Mouse (Mus musculus) neural tube, embryonic 12.5 days (tissue): ENCODE data around the gene Thap7. TPM values are rescaled to one million over a fixed set of nuclear protein-coding genes. Genes with fewer than 3 reads are reported as not detected.

Source experiments
- ATAC-seq: fragments of 200-750 bp; cut with Nextera tagmentation; 2 replicates; pipeline ENCODE4 v1.8.0; 2017; ENCODE audit warnings: low read depth, mild to moderate bottlenecking, moderate TSS enrichment, moderate library complexity; ENCODE audit not compliant: low FRiP score
- H3K27ac ChIP-seq: fragments of 300-500 bp; sonication (generic); 2 replicates; pipeline ENCODE4 v1.5.1; 2016
- H3K27me3 ChIP-seq: fragments of 300-500 bp; sonication (generic); replicated peaks from 2 replicates; pipeline ENCODE4 v1.6.1; 2016; ENCODE audit warnings: mild to moderate bottlenecking
- H3K36me3 ChIP-seq: fragments of 300-500 bp; sonication (generic); 2 replicates; pipeline ENCODE4 v1.6.1; 2016; ENCODE audit warnings: mild to moderate bottlenecking
- H3K4me1 ChIP-seq: fragments of 300-500 bp; sonication (generic); 2 replicates; pipeline ENCODE4 v1.6.1; 2016
- H3K4me2 ChIP-seq: fragments of 300-500 bp; sonication (generic); replicated peaks from 2 replicates; pipeline ENCODE4 v1.6.1; 2016; ENCODE audit warnings: mild to moderate bottlenecking
- H3K4me3 ChIP-seq: fragments of 300-500 bp; sonication (generic); 2 replicates; pipeline ENCODE4 v1.5.1; 2016
- H3K9ac ChIP-seq: fragments of 300-500 bp; sonication (generic); 2 replicates; pipeline ENCODE4 v1.6.1; 2016; ENCODE audit warnings: mild to moderate bottlenecking
- H3K9me3 ChIP-seq: fragments of 300-500 bp; sonication (generic); 2 replicates; pipeline ENCODE4 v1.6.1; 2016; ENCODE audit warnings: mild to moderate bottlenecking
- WGBS: fragments of 180-500 bp; shearing (Covaris S2); methylation state at CpG from one replicate; pipeline ENCODE4 v1.1.7; 2016; 5-methylcytosine and 5-hydroxymethylcytosine counted together
- polyA plus RNA-seq: library from polyadenylated mRNA; unstranded; fragments of >200 nt; fragmentation: Nextera tagmentation; extraction: Ambion mirVana; gene quantifications from 2 replicates; pipeline ENCODE4 v1.2.1, GENCODE M21; 2016

Gene Thap7
- polyA plus RNA-seq, 1 experiment from 2014 or later = 62.7 TPM

- ATAC-seq = peak; percentile 85
- Histone ChIP-seq H3K36me3 (no peaks in the 10 kb centered on the region), H3K9me3 (no peaks in the 10 kb centered on the region), H3K4me2 (peak overlapping the region; percentile 27; the same call in 1 of the 2 replicates), H3K4me3 (no peak overlapping the region), H3K27me3 (no peaks in the 10 kb centered on the region), H3K4me1 (peaks cover 12% of the 10 kb centered on the region), H3K9ac (no peak overlapping the region), H3K27ac (no peak overlapping the region)
- WGBS = 20% methylated on average over 10 of the region's 10 CpGs
Measured at GRCm38 (mm10) chr16:17499249-17499883, 31.6 kb downstream of the Thap7 start.

GRCm38 (mm10) chr16:17496499-17497305, 34.2 kb downstream of the Thap7 start:
- Histone ChIP-seq H3K9ac (no peak overlapping the region), H3K4me3 (no peak overlapping the region), H3K27me3 (no peaks in the 10 kb centered on the region), H3K4me2 (no peak overlapping the region), H3K27ac (no peak overlapping the region), H3K4me1 (peaks cover 12% of the 10 kb centered on the region), H3K9me3 (no peaks in the 10 kb centered on the region), H3K36me3 (no peaks in the 10 kb centered on the region)
- no peak for ATAC-seq
- WGBS = 76% methylated on average over 2 of the region's 2 CpGs

- 0 out of 2 replicates have a peak, but pooled peaks cover 4% of the 10 kb centered on the region for H3K36me3 ChIP-seq
- H3K9ac ChIP-seq = no peak overlapping the region
- H3K4me1 ChIP-seq = peaks cover 15% of the 10 kb centered on the region; the same call in 1 of the 2 replicates
- no peak overlapping the region for H3K27ac ChIP-seq
- WGBS = 70% methylated on average over 5 of the region's 5 CpGs
- no peak overlapping the region for H3K4me2 ChIP-seq
- no peaks in the 10 kb centered on the region for H3K9me3 ChIP-seq
- no peak overlapping the region for H3K4me3 ChIP-seq
- ATAC-seq = no peak
- peaks cover 20% of the 10 kb centered on the region for H3K27me3 ChIP-seq
Measured at GRCm38 (mm10) chr16:17491896-17492561, 38.9 kb downstream of the Thap7 start.

DNA sequence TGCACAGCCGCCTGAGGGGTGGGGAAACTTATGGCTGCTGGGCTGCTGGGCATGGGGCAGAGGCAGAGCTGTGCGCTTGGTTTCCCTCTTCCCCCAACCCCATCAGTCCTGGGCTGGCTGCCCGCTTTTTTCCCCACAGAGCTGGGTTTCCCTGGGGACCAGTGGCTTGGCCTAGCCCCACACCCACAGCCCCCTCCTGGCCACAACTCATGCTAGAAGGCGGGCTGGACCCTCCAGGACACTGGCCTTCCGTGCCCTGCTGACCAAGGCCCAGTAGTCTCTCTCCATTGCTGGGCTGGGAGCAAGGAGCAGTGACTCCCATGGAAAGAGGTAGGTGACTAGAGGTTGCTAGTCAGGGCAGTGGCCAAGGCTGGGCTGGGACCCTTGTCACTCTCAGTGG, 39.8 kb downstream of the Thap7 start:
- Histone ChIP-seq H3K27ac (no peak overlapping the region), H3K36me3 (peaks cover 8% of the 10 kb centered on the region; the same call in 1 of the 2 replicates), H3K4me1 (peaks cover 14% of the 10 kb centered on the region; the same call in 1 of the 2 replicates), H3K4me2 (no peak overlapping the region), H3K27me3 (peaks cover 20% of the 10 kb centered on the region), H3K4me3 (no peak overlapping the region), H3K9ac (no peak overlapping the region), H3K9me3 (no peaks in the 10 kb centered on the region)
- 87% methylated on average over 5 of the region's 5 CpGs for WGBS
- no peak for ATAC-seq

DNA sequence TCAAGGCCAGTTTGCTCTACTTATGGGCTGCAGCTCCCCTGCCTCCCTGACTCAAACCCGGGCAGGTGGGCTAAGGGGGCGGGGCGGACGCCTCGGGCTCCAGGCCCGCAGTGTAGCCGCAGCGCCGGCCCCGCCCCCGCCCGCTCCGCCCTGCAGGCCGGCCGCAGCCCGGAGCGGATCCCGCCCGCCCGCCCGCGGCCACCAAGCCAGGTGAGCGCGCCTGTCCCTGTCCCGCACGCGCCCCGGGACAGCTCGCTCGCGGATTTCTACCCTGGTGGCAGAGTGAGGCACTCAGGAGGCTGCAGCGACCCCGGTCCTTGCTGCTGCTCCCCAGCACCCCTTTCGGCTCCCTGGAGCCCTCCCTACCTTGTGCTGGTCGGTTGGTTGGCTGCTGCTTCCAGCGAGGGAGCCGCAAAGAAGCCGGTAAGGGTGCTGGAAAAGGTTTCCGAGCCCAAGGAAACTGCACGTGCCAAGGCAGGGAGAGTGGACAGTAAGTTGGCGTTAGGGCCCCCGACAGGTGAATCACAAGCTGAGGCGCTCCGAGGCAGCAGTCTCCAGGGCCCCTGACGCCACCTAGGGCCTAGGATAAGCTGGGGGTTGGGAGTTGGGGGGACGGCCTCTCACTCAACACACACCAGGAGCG, 41.3 kb downstream of the Thap7 start, which contains the start of gene Aifm3:
Gene Aifm3, plus strand, starts transcription at position 143 of the 643 bp plus-strand sequence.
- H3K9me3 ChIP-seq = no peaks in the 10 kb centered on the region
- WGBS = under 1% methylated on average over 44 of the region's 47 CpGs
- H3K27me3 ChIP-seq = peaks cover 20% of the 10 kb centered on the region
- H3K4me1 ChIP-seq = peaks cover 14% of the 10 kb centered on the region; the same call in 1 of the 2 replicates
- ATAC-seq = peak; percentile 69
- peak within 1 kb of the TSS; percentile 53 for H3K9ac ChIP-seq
- no peak within 1 kb of the TSS for H3K27ac ChIP-seq
- peak within 1 kb of the TSS; percentile 81 for H3K4me2 ChIP-seq
- H3K4me3 ChIP-seq = peak within 1 kb of the TSS; percentile 30
- peaks cover 21% of the 10 kb centered on the region for H3K36me3 ChIP-seq

DNA sequence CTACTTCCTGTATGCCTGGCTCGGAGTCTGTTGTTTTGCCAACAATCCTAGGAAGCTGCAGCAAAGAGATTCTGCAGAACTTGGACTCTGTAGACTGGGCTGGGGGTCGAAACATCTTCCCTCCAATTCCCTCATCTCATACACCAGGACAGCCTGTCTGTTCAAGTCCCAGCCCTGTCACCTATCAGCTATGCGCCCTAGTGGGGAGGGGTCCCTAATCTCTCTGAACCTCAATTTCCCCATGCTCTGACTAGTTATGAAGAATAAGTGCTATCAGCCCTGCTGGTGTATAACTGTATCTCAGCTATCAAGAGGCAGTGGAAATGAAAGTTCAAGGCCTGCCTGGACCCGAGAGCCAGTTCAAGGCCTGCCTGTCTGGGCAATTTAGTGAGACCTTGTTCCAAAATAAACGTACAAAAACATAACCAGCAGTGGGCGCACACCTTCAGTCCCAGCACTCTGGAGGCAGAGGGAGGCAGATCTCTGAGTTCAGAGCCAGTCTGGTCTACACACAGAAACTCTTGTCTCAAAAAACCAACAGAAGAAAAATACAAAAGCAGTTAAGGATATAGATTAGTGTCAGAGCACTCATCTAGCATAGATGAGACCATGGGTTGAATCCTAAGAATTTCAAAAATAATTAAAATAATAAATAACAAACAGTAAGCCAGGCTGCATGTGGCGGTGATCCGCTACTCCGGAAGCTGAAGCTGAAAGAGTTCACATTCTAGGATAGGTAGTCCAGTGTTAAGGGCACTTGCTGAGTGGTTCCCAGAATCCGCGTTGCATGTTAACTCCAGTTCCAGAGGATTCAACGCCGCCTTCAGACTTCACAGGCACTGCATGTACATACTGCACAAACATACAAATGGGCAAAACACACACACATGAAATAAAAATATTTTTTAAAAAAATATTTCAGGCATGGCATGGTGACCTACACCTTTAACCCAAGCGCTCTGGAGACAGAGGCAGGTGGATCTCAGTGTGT, 42.2 kb downstream of the Thap7 start:
- 47% methylated on average over 14 of the region's 14 CpGs for WGBS
- no peak for ATAC-seq
- Histone ChIP-seq H3K4me3 (peak overlapping the region; percentile 30), H3K4me1 (peaks cover 14% of the 10 kb centered on the region; the same call in 1 of the 2 replicates), H3K36me3 (peaks cover 29% of the 10 kb centered on the region), H3K9ac (peak overlapping the region; percentile 53; the same call in 1 of the 2 replicates), H3K27me3 (peaks cover 20% of the 10 kb centered on the region), H3K9me3 (no peaks in the 10 kb centered on the region), H3K4me2 (peak overlapping the region; percentile 81), H3K27ac (no peak overlapping the region)

DNA sequence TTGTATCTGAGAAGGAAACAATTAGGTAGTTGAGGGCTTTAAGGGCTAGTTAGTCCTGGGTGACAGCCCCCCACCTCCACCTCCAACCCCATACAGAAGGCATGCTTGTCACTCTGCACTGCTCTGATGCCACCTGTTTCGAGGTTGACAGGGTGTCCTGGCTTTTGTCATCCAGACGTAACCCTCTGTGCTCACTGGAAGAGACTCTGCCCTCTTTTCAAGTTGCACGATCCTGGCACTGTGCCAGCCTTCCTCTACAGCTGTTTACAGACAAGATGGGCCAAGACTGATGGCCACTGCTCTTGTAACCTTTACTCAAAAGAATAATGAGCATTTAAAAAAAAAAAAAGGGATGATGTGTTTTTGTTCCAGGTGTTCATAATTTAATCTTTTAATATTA, 44.4 kb downstream of the Thap7 start:
- peaks cover 14% of the 10 kb centered on the region; the same call in 1 of the 2 replicates for H3K4me1 ChIP-seq
- H3K9ac ChIP-seq = no peak overlapping the region
- no peak overlapping the region for H3K27ac ChIP-seq
- H3K36me3 ChIP-seq = peaks cover 37% of the 10 kb centered on the region
- H3K4me3 ChIP-seq = no peak overlapping the region
- 58% methylated on average over 3 of the region's 3 CpGs for WGBS
- H3K9me3 ChIP-seq = no peaks in the 10 kb centered on the region
- H3K4me2 ChIP-seq = no peak overlapping the region
- ATAC-seq = no peak
- H3K27me3 ChIP-seq = peaks cover 20% of the 10 kb centered on the region

GRCm38 (mm10) chr16:17481465-17481864, 49.5 kb downstream of the Thap7 start:
- Histone ChIP-seq H3K9ac (no peak overlapping the region), H3K9me3 (no peaks in the 10 kb centered on the region), H3K4me3 (no peak overlapping the region), H3K4me1 (peaks cover 3% of the 10 kb centered on the region; the same call in 1 of the 2 replicates), H3K4me2 (no peak overlapping the region), H3K27me3 (no peaks in the 10 kb centered on the region), H3K36me3 (peaks cover 32% of the 10 kb centered on the region), H3K27ac (no peak overlapping the region)
- 99% methylated on average over 2 of the region's 2 CpGs for WGBS
- no peak for ATAC-seq

DNA sequence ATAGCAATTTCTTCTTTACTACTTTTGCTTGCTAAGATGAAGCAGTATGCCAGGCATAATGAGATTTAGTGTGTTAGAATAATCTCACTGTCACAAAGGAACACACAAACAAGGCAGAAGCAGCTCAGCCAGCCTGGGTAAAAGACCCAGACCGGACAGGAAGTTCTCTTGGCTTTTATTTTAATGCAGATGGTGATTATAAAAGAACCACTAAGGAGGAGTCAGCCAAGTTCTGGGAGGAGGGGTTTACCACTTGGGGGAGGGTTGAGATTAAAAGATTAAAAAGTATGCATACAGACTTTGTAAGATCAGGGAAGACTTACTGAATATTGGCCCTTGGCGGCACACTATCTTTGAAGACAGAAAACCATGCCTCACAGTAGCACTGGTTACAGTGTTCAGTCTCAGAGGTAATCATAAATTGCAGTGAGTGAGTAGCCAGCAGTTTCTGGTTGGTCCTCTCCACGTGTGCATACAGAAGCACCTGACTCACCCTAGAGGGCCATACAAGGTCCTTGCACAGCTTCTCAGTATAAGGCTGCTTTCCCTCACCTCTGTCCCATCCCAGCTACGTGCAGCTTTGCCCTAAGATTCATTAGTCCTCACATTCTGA, 52.5 kb downstream of the Thap7 start:
- no peak overlapping the region for H3K4me2 ChIP-seq

More for the DNA sequence above, 52.5 kb downstream of the Thap7 start:
- ATAC-seq = no peak
- Histone ChIP-seq H3K27ac (no peak overlapping the region), H3K27me3 (no peaks in the 10 kb centered on the region), H3K36me3 (peaks cover 8% of the 10 kb centered on the region; the same call in 1 of the 2 replicates), H3K4me3 (no peak overlapping the region), H3K4me1 (no peaks in the 10 kb centered on the region), H3K9me3 (no peaks in the 10 kb centered on the region), H3K9ac (no peak overlapping the region)
- WGBS = 88% methylated on average over 4 of the region's 4 CpGs
